Mouse (Mus musculus): ENCODE data around the gene Gm20683. TPM values are rescaled to one million over a fixed set of nuclear protein-coding genes. Genes with fewer than 3 reads are reported as not detected.

Gene Gm20683
- polyA plus RNA-seq, 1 experiment from 2014 or later: 1.4 TPM

GRCm38 (mm10) chr17:25791843-25792527 lies 49.6 kb downstream of the Gm20683 start:
- Histone ChIP-seq H3K4me3 (ENCODE audit: low read depth, low read length) (peak overlapping the region; percentile 81), H3K9me3 (ENCODE audit: control insufficient read depth, low read length) (no peaks in the 10 kb centered on the region), H3K9ac (ENCODE audit: low read depth, low read length) (peak overlapping the region; percentile 78), H3K36me3 (ENCODE audit: control insufficient read depth, insufficient read depth, low read length) (peaks cover 19% of the 10 kb centered on the region; the same call in 1 of the 2 replicates), H3K4me1 (ENCODE audit: control insufficient read depth, insufficient read depth, low read length) (peaks cover 21% of the 10 kb centered on the region), H3K4me2 (ENCODE audit: low read depth, low read length) (peak overlapping the region; percentile 93), H3K27me3 (replicated peaks; ENCODE audit: control insufficient read depth, insufficient read depth, low read length) (no peaks in the 10 kb centered on the region), H3K27ac (replicated peaks; ENCODE audit: low read depth, low read length) (peak overlapping the region; percentile 93)
- DNase-seq (ENCODE audit: low spot score) (peak; percentile 88), ATAC-seq (ENCODE audit: low read depth) (peak; percentile 70)
- under 1% methylated on average over 45 of the region's 45 CpGs for WGBS

GRCm38 (mm10) chr17:25791320-25791842 lies 50.2 kb downstream of the Gm20683 start:
- Histone ChIP-seq H3K27me3 (replicated peaks; ENCODE audit: control insufficient read depth, insufficient read depth, low read length) (no peaks in the 10 kb centered on the region), H3K27ac (replicated peaks; ENCODE audit: low read depth, low read length) (peak overlapping the region; percentile 93), H3K4me2 (ENCODE audit: low read depth, low read length) (peak overlapping the region; percentile 93), H3K9ac (ENCODE audit: low read depth, low read length) (peak overlapping the region; percentile 78), H3K4me3 (ENCODE audit: low read depth, low read length) (peak overlapping the region; percentile 81), H3K4me1 (ENCODE audit: control insufficient read depth, insufficient read depth, low read length) (peaks cover 21% of the 10 kb centered on the region), H3K9me3 (ENCODE audit: control insufficient read depth, low read length) (no peaks in the 10 kb centered on the region), H3K36me3 (ENCODE audit: control insufficient read depth, insufficient read depth, low read length) (peaks cover 19% of the 10 kb centered on the region; the same call in 1 of the 2 replicates)
- DNase-seq (ENCODE audit: low spot score): peak; percentile 75
- 28% methylated on average over 19 of the region's 19 CpGs for WGBS
- no peak for ATAC-seq (ENCODE audit: low read depth)

- Histone ChIP-seq H3K9me3 (ENCODE audit: control insufficient read depth, low read length) (no peaks in the 10 kb centered on the region), H3K4me1 (ENCODE audit: control insufficient read depth, insufficient read depth, low read length) (peaks cover 23% of the 10 kb centered on the region), H3K4me3 (ENCODE audit: low read depth, low read length) (no peak overlapping the region), H3K27me3 (replicated peaks; ENCODE audit: control insufficient read depth, insufficient read depth, low read length) (no peaks in the 10 kb centered on the region), H3K27ac (replicated peaks; ENCODE audit: low read depth, low read length) (no peak overlapping the region), H3K36me3 (ENCODE audit: control insufficient read depth, insufficient read depth, low read length) (peaks cover 41% of the 10 kb centered on the region), H3K9ac (ENCODE audit: low read depth, low read length) (no peak overlapping the region), H3K4me2 (ENCODE audit: low read depth, low read length) (no peak overlapping the region)
- WGBS: 90% methylated on average over 9 of the region's 9 CpGs
- no peak for DNase-seq (ENCODE audit: low spot score)
- no peak for ATAC-seq (ENCODE audit: low read depth)
These were observed 54.6 kb downstream of the Gm20683 start for GRCm38 (mm10) chr17:25786781-25787504.

- no peaks in the 10 kb centered on the region for H3K9me3 ChIP-seq (ENCODE audit: control insufficient read depth, low read length)
- H3K9ac ChIP-seq (ENCODE audit: low read depth, low read length): peak within 1 kb of the TSS; percentile 82
- 80% methylated on average over 3 of the region's 3 CpGs for WGBS
- H3K36me3 ChIP-seq (ENCODE audit: control insufficient read depth, insufficient read depth, low read length): peaks cover 47% of the 10 kb centered on the region
- H3K4me2 ChIP-seq (ENCODE audit: low read depth, low read length): peak within 1 kb of the TSS; percentile 87
- no peaks in the 10 kb centered on the region for H3K27me3 ChIP-seq (replicated peaks; ENCODE audit: control insufficient read depth, insufficient read depth, low read length)
- peaks cover 19% of the 10 kb centered on the region for H3K4me1 ChIP-seq (ENCODE audit: control insufficient read depth, insufficient read depth, low read length)
- H3K27ac ChIP-seq (replicated peaks; ENCODE audit: low read depth, low read length): peak within 1 kb of the TSS; percentile 91
- ATAC-seq (ENCODE audit: low read depth) (no peak), DNase-seq (ENCODE audit: low spot score) (no peak)
- H3K4me3 ChIP-seq (ENCODE audit: low read depth, low read length): peak within 1 kb of the TSS; percentile 76
These were observed 55.3 kb downstream of the Gm20683 start, which contains the start of gene Ccdc78 for GRCm38 (mm10) chr17:25786280-25786679. TSS of gene Ccdc78 (plus strand) at chr17:25786580.

- Histone ChIP-seq H3K4me2 (ENCODE audit: low read depth, low read length) (peak within 1 kb of the TSS; percentile 87), H3K9me3 (ENCODE audit: control insufficient read depth, low read length) (no peaks in the 10 kb centered on the region), H3K27me3 (replicated peaks; ENCODE audit: control insufficient read depth, insufficient read depth, low read length) (no peaks in the 10 kb centered on the region), H3K9ac (ENCODE audit: low read depth, low read length) (peak within 1 kb of the TSS; percentile 82), H3K4me3 (ENCODE audit: low read depth, low read length) (peak within 1 kb of the TSS; percentile 76), H3K36me3 (ENCODE audit: control insufficient read depth, insufficient read depth, low read length) (peaks cover 56% of the 10 kb centered on the region), H3K4me1 (ENCODE audit: control insufficient read depth, insufficient read depth, low read length) (peaks cover 14% of the 10 kb centered on the region), H3K27ac (replicated peaks; ENCODE audit: low read depth, low read length) (peak within 1 kb of the TSS; percentile 91)
- ATAC-seq (ENCODE audit: low read depth): peak; percentile 89
- peak; percentile 97 for DNase-seq (ENCODE audit: low spot score)
- 0% methylated on average over 23 of the region's 23 CpGs for WGBS
These were observed 56.2 kb downstream of the Gm20683 start, which contains the start of gene Haghl for GRCm38 (mm10) chr17:25785281-25785745. TSS of gene Haghl (minus strand) at chr17:25785673.

Small RNAs within 50 kb of the gene (microRNA-seq; reads per million reads assigned to microRNA genes)
- not detected for gene Mir3082 (ENCODE audit: borderline number of aligned reads)

Other genes starting within 250 kb of the Gm20683 start
- gene Gng13, start 124.6 kb downstream of the Gm20683 start, polyA plus RNA-seq (2014; fragmentation: Nextera tagmentation; extraction: Ambion mirVana): 14.6 and 28.5 TPM in 2 replicates
- 12.9 and 15.7 TPM in 2 replicates for gene Chtf18, start 114.3 kb downstream of the Gm20683 start, polyA plus RNA-seq (2014; fragmentation: Nextera tagmentation; extraction: Ambion mirVana)
- 19.5 and 23.1 TPM in 2 replicates for gene Rpusd1, start 114.1 kb downstream of the Gm20683 start, polyA plus RNA-seq (2014; fragmentation: Nextera tagmentation; extraction: Ambion mirVana)
- gene Mslnl, start 105.7 kb downstream of the Gm20683 start, polyA plus RNA-seq (2014; fragmentation: Nextera tagmentation; extraction: Ambion mirVana): 2.0 TPM in 2 replicates
- 1.7 and 9.4 TPM in 2 replicates for gene Msln, start 87.4 kb downstream of the Gm20683 start, polyA plus RNA-seq (2014; fragmentation: Nextera tagmentation; extraction: Ambion mirVana)
- 26.9 and 27.2 TPM in 2 replicates for gene Narfl, start 68.0 kb downstream of the Gm20683 start, polyA plus RNA-seq (2014; fragmentation: Nextera tagmentation; extraction: Ambion mirVana)
- 42.1 and 66.5 TPM in 2 replicates for gene Haghl, start 56.1 kb downstream of the Gm20683 start, polyA plus RNA-seq (2014; fragmentation: Nextera tagmentation; extraction: Ambion mirVana)
- gene Ccdc78, start 55.2 kb downstream of the Gm20683 start, polyA plus RNA-seq (2014; fragmentation: Nextera tagmentation; extraction: Ambion mirVana): 0.09 and 0.65 TPM in 2 replicates
- gene Fam173a, start 48.9 kb downstream of the Gm20683 start, polyA plus RNA-seq (2014; fragmentation: Nextera tagmentation; extraction: Ambion mirVana): 66.1 and 75.2 TPM in 2 replicates
- gene AC134908.4, start 46.1 kb downstream of the Gm20683 start, polyA plus RNA-seq (2014; fragmentation: Nextera tagmentation; extraction: Ambion mirVana): 0.92 TPM in 1 of 2 replicates, not detected in the other
- 10.3 and 11.1 TPM in 2 replicates for gene Metrn, start 44.6 kb downstream of the Gm20683 start, polyA plus RNA-seq (2014; fragmentation: Nextera tagmentation; extraction: Ambion mirVana)
- gene Fbxl16, start 32.7 kb downstream of the Gm20683 start, polyA plus RNA-seq (2014; fragmentation: Nextera tagmentation; extraction: Ambion mirVana): 3.4 and 3.5 TPM in 2 replicates
- gene Wdr24, start 18.1 kb downstream of the Gm20683 start, polyA plus RNA-seq (2014; fragmentation: Nextera tagmentation; extraction: Ambion mirVana): 22.9 and 25.5 TPM in 2 replicates
- gene Jmjd8, start 12.9 kb downstream of the Gm20683 start, polyA plus RNA-seq (2014; fragmentation: Nextera tagmentation; extraction: Ambion mirVana): 35.2 and 36.2 TPM in 2 replicates
- gene Stub1, start 8.4 kb downstream of the Gm20683 start, polyA plus RNA-seq (2014; fragmentation: Nextera tagmentation; extraction: Ambion mirVana): 314 and 351 TPM in 2 replicates
- gene Rhbdl1, start 4.5 kb downstream of the Gm20683 start, polyA plus RNA-seq (2014; fragmentation: Nextera tagmentation; extraction: Ambion mirVana): 2.8 and 3.3 TPM in 2 replicates
- gene Rhot2, start 3.1 kb upstream of the Gm20683 start, polyA plus RNA-seq (2014; fragmentation: Nextera tagmentation; extraction: Ambion mirVana): 12.0 and 13.0 TPM in 2 replicates
- gene Wdr90, start 19.7 kb upstream of the Gm20683 start, polyA plus RNA-seq (2014; fragmentation: Nextera tagmentation; extraction: Ambion mirVana): 17.6 and 19.8 TPM in 2 replicates
- 25.7 and 36.7 TPM in 2 replicates for gene Mcrip2, start 27.0 kb upstream of the Gm20683 start, polyA plus RNA-seq (2014; fragmentation: Nextera tagmentation; extraction: Ambion mirVana)
- gene Mettl26, start 33.3 kb upstream of the Gm20683 start, polyA plus RNA-seq (2014; fragmentation: Nextera tagmentation; extraction: Ambion mirVana): 40.6 and 44.1 TPM in 2 replicates
- 0.42 and 0.48 TPM in 2 replicates for gene Wfikkn1, start 39.1 kb upstream of the Gm20683 start, polyA plus RNA-seq (2014; fragmentation: Nextera tagmentation; extraction: Ambion mirVana)
- 17.1 and 19.7 TPM in 2 replicates for gene Rab40c, start 78.0 kb upstream of the Gm20683 start, polyA plus RNA-seq (2014; fragmentation: Nextera tagmentation; extraction: Ambion mirVana)
- gene Pigq, start 103.2 kb upstream of the Gm20683 start, polyA plus RNA-seq (2014; fragmentation: Nextera tagmentation; extraction: Ambion mirVana): 51.8 and 52.2 TPM in 2 replicates
- 0.99 TPM in 1 of 2 replicates, not detected in the other for gene Nhlrc4, start 103.2 kb upstream of the Gm20683 start, polyA plus RNA-seq (2014; fragmentation: Nextera tagmentation; extraction: Ambion mirVana)
- 0.16 TPM in 1 of 2 replicates, not detected in the other for gene A930017K11Rik, start 110.8 kb upstream of the Gm20683 start, polyA plus RNA-seq (2014; fragmentation: Nextera tagmentation; extraction: Ambion mirVana)
- gene Capn15, start 144.0 kb upstream of the Gm20683 start, polyA plus RNA-seq (2014; fragmentation: Nextera tagmentation; extraction: Ambion mirVana): 25.2 and 25.8 TPM in 2 replicates
- 15.8 and 17.7 TPM in 2 replicates for gene Rab11fip3, start 227.8 kb upstream of the Gm20683 start, polyA plus RNA-seq (2014; fragmentation: Nextera tagmentation; extraction: Ambion mirVana)
- 15.7 and 18.5 TPM in 2 replicates for gene Decr2, start 248.6 kb upstream of the Gm20683 start, polyA plus RNA-seq (2014; fragmentation: Nextera tagmentation; extraction: Ambion mirVana)

Data from embryonic facial prominence, embryonic 14.5 days (tissue).